Mouse (Mus musculus): Measurements from ENCODE around the gene St6gal2. TPM values are rescaled to one million over a fixed set of nuclear protein-coding genes. Genes with fewer than 3 reads are reported as not detected.

The St6gal2 gene
- polyA plus RNA-seq (2017; shearing (Covaris generic)), result not detected

DNA sequence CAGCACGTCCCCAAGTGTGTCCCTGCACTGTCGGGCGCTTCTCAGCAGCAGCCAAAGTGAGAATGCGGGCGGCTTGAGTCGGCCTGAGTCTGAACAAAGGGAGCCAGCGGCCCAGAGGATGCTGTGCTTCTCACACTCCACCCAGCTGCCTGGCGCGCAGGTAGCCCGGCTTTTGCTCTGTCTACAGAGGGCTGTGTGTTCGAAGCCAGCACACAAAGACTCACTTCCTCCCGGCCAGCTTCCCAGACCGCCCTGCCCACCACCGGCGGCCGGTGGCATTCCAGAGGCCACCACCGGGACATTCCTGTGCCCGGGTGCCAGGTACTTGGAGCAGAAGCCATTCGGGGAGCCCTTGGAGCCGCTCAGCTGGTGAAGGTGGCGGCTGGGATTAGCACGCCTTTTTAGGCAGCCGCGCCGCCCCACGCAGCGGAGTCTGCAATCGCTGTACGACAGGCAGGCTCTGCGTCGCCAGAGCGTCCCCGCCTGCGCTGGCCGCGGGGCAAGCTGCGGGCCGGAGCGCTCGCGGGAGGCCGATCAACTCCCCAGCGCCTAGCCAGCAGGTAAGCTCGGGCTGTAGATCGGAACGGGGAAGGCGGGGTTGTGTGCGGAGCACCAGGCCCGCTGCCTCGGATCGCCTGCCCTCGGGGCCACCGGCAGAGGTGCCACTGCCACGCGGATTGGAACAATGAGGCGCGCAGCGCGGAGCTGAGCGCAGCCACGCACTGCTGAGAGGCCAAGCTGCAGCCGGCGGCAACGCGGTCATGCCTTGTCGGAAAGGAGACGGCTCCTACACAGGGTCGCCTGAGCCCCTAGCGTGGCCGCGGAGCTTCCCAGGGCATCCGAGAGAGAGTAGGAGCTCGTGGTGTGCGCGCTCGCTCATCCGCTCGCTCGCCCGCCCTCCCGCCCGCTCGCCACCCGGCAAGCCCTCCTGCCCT is at the start of gene St6gal2:
St6gal2 (plus strand) TSS at position 133 of the 935 bp plus-strand sequence.

Other genes with a start within 250 kb of the St6gal2 start
- gene Vmn2r118, start 179.8 kb downstream of the St6gal2 start, polyA plus RNA-seq (2017; shearing (Covaris generic)), result not detected

Measured in effector memory CD4-positive, alpha-beta T cell, adult 7 months (primary cell).